Mouse (Mus musculus) forebrain, postnatal 0 days (tissue): Measurements from ENCODE around the gene Olfr33. TPM values are rescaled to one million over a fixed set of nuclear protein-coding genes. Genes with fewer than 3 reads are reported as not detected.
A peak's percentile ranks its signal among the peaks of the same experiment; 100 is the strongest.

Experiments used
- ATAC-seq: fragments of 200-750 bp; cut with Nextera tagmentation; 2 replicates; pipeline ENCODE4 v1.8.0; 2017; ENCODE audit warnings: mild to moderate bottlenecking, moderate library complexity
- DNase-seq: peaks from one replicate; pipeline ENCODE4 v3.0.0-alpha.2; 2015
- H3K27ac ChIP-seq: fragments of 300-500 bp; sonication (generic); 2 replicates; pipeline ENCODE4 v1.5.1; 2014; ENCODE audit warnings: low read depth, mild to moderate bottlenecking, antibody characterized with exemption, low read length, moderate library complexity, mixed read lengths
- H3K27me3 ChIP-seq: fragments of 300-500 bp; sonication (generic); 2 replicates; pipeline ENCODE4 v1.6.1; 2014; ENCODE audit warnings: mild to moderate bottlenecking, low read length, mixed read lengths; ENCODE audit not compliant: insufficient read depth
- H3K36me3 ChIP-seq: fragments of 300-500 bp; sonication (generic); 2 replicates; pipeline ENCODE4 v1.6.1; 2014; ENCODE audit warnings: mild to moderate bottlenecking, moderate library complexity; ENCODE audit not compliant: insufficient read depth
- H3K4me1 ChIP-seq: fragments of 300-500 bp; sonication (generic); 2 replicates; pipeline ENCODE4 v1.6.1; 2014; ENCODE audit warnings: antibody characterized with exemption; ENCODE audit not compliant: insufficient read depth
- H3K4me2 ChIP-seq: fragments of 300-500 bp; sonication (generic); 2 replicates; pipeline ENCODE4 v1.6.1; 2014; ENCODE audit warnings: low read depth, mild to moderate bottlenecking, moderate library complexity
- H3K4me3 ChIP-seq: fragments of 300-500 bp; sonication (generic); 2 replicates; pipeline ENCODE4 v1.5.1; 2014; ENCODE audit warnings: low read depth, low read length, mixed read lengths
- H3K9ac ChIP-seq: fragments of 300-500 bp; sonication (generic); 2 replicates; pipeline ENCODE4 v1.6.1; 2014; ENCODE audit warnings: mild to moderate bottlenecking
- H3K9me3 ChIP-seq: fragments of 300-500 bp; sonication (generic); 2 replicates; pipeline ENCODE4 v1.6.1; 2016; ENCODE audit warnings: low read length
- CTCF ChIP-seq: sonication (generic); IDR thresholded peaks from 2 replicates; pipeline ENCODE4 v1.5.1; 2016; ENCODE audit warnings: antibody characterized with exemption, control low read depth, low read depth
- WGBS: fragments of 180-500 bp; shearing (Covaris S2); extraction: QIAGEN DNeasy Blood & Tissue Kit; methylation state at CpG from one replicate; pipeline ENCODE4 v1.1.7; 2014; 5-methylcytosine and 5-hydroxymethylcytosine counted together
- polyA plus RNA-seq: library from polyadenylated mRNA; unstranded; fragments of >200 nt; fragmentation: Nextera tagmentation; extraction: Ambion mirVana; gene quantifications from 2 replicates; pipeline ENCODE4 v1.2.1, GENCODE M21; 2015
- total RNA-seq: library from RNA; depleted of rRNA; stranded (reverse); fragments of >200 nt; gene quantifications from 2 replicates; pipeline ENCODE4 v1.2.3, GENCODE M21; 2014; rRNA removed

Olfr33 gene
- total and polyA plus RNA-seq, 2 experiments from 2014 or later: not detected

GRCm38 (mm10) chr7:102698461-102698860, 20.4 kb downstream of the Olfr33 start:
- no peaks in the 10 kb centered on the region for H3K4me1 ChIP-seq
- H3K4me3 ChIP-seq: no peak overlapping the region
- 90% methylated on average over 7 of the region's 7 CpGs for WGBS
- H3K27me3 ChIP-seq: no peaks in the 10 kb centered on the region
- no peaks in the 10 kb centered on the region for H3K36me3 ChIP-seq
- no peak for ATAC-seq
- no peak overlapping the region for H3K27ac ChIP-seq
- DNase-seq: no peak
- H3K9ac ChIP-seq: no peak overlapping the region
- no peak overlapping the region for H3K4me2 ChIP-seq
- no peaks in the 10 kb centered on the region for H3K9me3 ChIP-seq
- TF ChIP-seq CTCF: no peak

- peak; percentile 55 for DNase-seq
- Histone ChIP-seq H3K9ac (no peak within 1 kb of the TSS), H3K27ac (no peak within 1 kb of the TSS), H3K4me3 (no peak within 1 kb of the TSS), H3K36me3 (no peaks in the 10 kb centered on the region), H3K9me3 (no peaks in the 10 kb centered on the region), H3K4me1 (no peaks in the 10 kb centered on the region), H3K27me3 (no peaks in the 10 kb centered on the region), H3K4me2 (no peak within 1 kb of the TSS)
- WGBS: 81% methylated on average over 5 of the region's 5 CpGs
- no peak for ATAC-seq
- TF ChIP-seq CTCF: peak; percentile 82
Measured at GRCm38 (mm10) chr7:102695358-102696125, 23.3 kb downstream of the Olfr33 start, which contains the start of gene Olfr557. Olfr557 (plus strand) TSS chr7:102695910.

DNA sequence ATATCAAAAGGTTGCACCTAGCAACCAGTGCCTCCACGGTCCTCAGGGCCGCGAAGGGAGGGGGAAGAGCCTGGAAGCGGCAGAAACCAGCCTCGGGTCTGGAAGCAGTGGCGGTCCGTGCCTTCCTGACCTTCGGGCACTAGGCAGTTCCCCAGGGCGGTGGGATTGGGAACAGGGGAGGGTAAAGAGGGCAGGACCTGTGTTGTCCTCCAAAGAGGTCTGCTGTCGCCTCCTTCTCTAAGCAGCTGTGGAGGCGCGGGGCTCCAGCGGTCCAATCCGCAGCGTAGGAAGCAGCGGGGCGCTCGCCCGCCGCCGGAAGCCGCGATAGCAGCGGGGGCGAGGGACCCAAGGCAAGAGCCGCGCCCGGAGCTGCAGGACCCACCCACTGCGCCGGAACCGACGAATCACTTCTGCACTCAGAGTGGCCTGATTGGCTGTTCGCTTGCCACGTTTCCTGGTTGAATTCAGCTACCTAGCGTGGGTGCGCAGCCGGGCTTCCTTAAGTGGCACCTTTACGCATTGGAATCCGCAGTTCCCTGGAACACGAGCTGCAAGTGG, 31.8 kb downstream of the Olfr33 start, which contains the start of gene Trim68:
Gene Trim68, minus strand, starts transcription at position 384 of the 558 bp plus-strand sequence.
- no peak for TF ChIP-seq CTCF
- Histone ChIP-seq H3K9ac (peak within 1 kb of the TSS; percentile 56), H3K4me2 (peak within 1 kb of the TSS; percentile 79), H3K27ac (0 out of 2 replicates have a peak within 1 kb of the TSS, but pooled peaks have one; percentile 50), H3K4me3 (peak within 1 kb of the TSS; percentile 60), H3K4me1 (no peaks in the 10 kb centered on the region; the same call in 1 of the 2 replicates), H3K36me3 (no peaks in the 10 kb centered on the region), H3K27me3 (no peaks in the 10 kb centered on the region), H3K9me3 (no peaks in the 10 kb centered on the region)
- peak; percentile 90 for DNase-seq
- 1% methylated on average over 40 of the region's 40 CpGs for WGBS
- peak; percentile 100 for ATAC-seq

DNA sequence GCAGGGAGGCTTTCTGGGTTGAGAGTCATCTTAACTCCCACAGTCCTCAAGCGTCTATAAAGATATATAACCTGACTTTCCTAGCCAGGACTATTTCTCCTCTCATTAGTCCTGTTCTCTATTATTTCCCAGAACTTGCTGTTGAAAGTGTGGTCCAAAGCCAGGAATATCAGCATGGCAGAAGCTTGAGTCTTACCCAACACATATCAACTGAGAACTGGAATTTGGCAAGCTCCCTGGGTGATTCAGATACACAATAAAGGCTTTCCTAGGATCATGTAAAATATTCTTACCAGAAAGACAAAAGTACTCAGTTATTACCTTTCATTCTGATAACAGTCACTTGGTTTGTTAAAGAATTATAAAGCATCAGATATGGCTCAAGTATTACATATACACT, 37.0 kb downstream of the Olfr33 start:
- Histone ChIP-seq H3K36me3 (no peaks in the 10 kb centered on the region), H3K4me3 (no peak overlapping the region), H3K4me1 (no peaks in the 10 kb centered on the region; the same call in 1 of the 2 replicates), H3K27me3 (no peaks in the 10 kb centered on the region), H3K27ac (no peak overlapping the region), H3K9ac (no peak overlapping the region), H3K9me3 (no peaks in the 10 kb centered on the region), H3K4me2 (no peak overlapping the region)
- no peak for ATAC-seq
- 91% methylated on average over 1 of the region's 1 CpGs for WGBS
- DNase-seq: no peak
- TF ChIP-seq CTCF: no peak

DNA sequence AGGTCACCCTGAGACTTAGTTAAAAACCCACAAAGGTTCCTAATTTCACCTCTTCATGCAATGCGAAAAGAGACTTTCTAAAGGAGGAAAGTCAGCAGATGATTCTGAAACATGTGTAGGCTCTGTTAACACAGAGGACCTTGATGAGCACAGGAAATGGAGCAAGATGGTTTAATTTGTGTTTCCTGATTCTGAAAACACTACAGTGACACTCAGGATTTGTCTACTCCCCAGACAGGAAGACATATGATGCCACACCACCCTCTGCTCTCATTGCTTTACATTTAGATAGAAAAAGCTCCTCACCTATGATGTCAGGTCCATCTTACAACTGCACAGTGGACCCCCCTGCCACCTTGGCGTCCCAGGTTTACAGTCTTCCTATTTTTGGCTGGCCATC, 42.6 kb downstream of the Olfr33 start:
- TF ChIP-seq CTCF: no peak
- Histone ChIP-seq H3K27me3 (no peaks in the 10 kb centered on the region), H3K27ac (no peak overlapping the region), H3K9me3 (no peaks in the 10 kb centered on the region), H3K36me3 (no peaks in the 10 kb centered on the region), H3K4me3 (no peak overlapping the region), H3K4me2 (no peak overlapping the region), H3K4me1 (no peaks in the 10 kb centered on the region), H3K9ac (no peak overlapping the region)
- ATAC-seq: no peak
- 81% methylated on average over 2 of the region's 2 CpGs for WGBS
- DNase-seq: no peak

- Histone ChIP-seq H3K4me3 (no peak overlapping the region), H3K9me3 (no peaks in the 10 kb centered on the region), H3K4me1 (no peaks in the 10 kb centered on the region), H3K4me2 (no peak overlapping the region), H3K36me3 (no peaks in the 10 kb centered on the region), H3K27me3 (no peaks in the 10 kb centered on the region), H3K9ac (no peak overlapping the region), H3K27ac (no peak overlapping the region)
- TF ChIP-seq CTCF: peak; percentile 69
- ATAC-seq (no peak), DNase-seq (peak; percentile 61)
- 27% methylated on average over 2 of the region's 2 CpGs for WGBS
Measured at GRCm38 (mm10) chr7:102665378-102665777, 53.5 kb downstream of the Olfr33 start.

- no peak within 1 kb of the TSS for H3K4me3 ChIP-seq
- WGBS: 48% methylated on average over 3 of the region's 3 CpGs
- H3K4me2 ChIP-seq: no peak within 1 kb of the TSS
- H3K4me1 ChIP-seq: no peaks in the 10 kb centered on the region
- no peaks in the 10 kb centered on the region for H3K27me3 ChIP-seq
- TF ChIP-seq CTCF: no peak
- H3K27ac ChIP-seq: no peak within 1 kb of the TSS
- no peaks in the 10 kb centered on the region for H3K36me3 ChIP-seq
- no peak for ATAC-seq
- no peak for DNase-seq
- H3K9ac ChIP-seq: no peak within 1 kb of the TSS
- H3K9me3 ChIP-seq: no peaks in the 10 kb centered on the region
Measured at GRCm38 (mm10) chr7:102664599-102664998, 54.3 kb downstream of the Olfr33 start, which contains the start of gene Olfr556. Olfr556 (plus strand) TSS chr7:102664899.

Other genes with a start within 250 kb of the Olfr33 start
Only the 30 nearest of the 32 such genes appear.
- gene Olfr543, start 237.4 kb downstream of the Olfr33 start, total RNA-seq: not detected in 2 replicates
- gene Olfr543, start 237.4 kb downstream of the Olfr33 start, polyA plus RNA-seq: 0.23 and 0.25 TPM in 2 replicates
- gene Olfr544, start 230.8 kb downstream of the Olfr33 start, total RNA-seq: not detected in 2 replicates
- gene Olfr544, start 230.8 kb downstream of the Olfr33 start, polyA plus RNA-seq: 0.04 and 0.05 TPM in 2 replicates
- 0.24 TPM in 1 of 2 replicates, not detected in the other for gene Olfr545, start 219.5 kb downstream of the Olfr33 start, total RNA-seq
- 0.05 and 0.08 TPM in 2 replicates for gene Olfr545, start 219.5 kb downstream of the Olfr33 start, polyA plus RNA-seq
- not detected in 2 replicates for gene Olfr547, start 184.3 kb downstream of the Olfr33 start, total RNA-seq
- gene Olfr547, start 184.3 kb downstream of the Olfr33 start, polyA plus RNA-seq: not detected in 2 replicates
- not detected in 2 replicates for gene Olfr548-ps1, start 178.2 kb downstream of the Olfr33 start, total RNA-seq
- not detected in 2 replicates for gene Olfr548-ps1, start 178.2 kb downstream of the Olfr33 start, polyA plus RNA-seq
- not detected in 2 replicates for gene Olfr549, start 169.2 kb downstream of the Olfr33 start, total RNA-seq
- not detected in 2 replicates for gene Olfr549, start 169.2 kb downstream of the Olfr33 start, polyA plus RNA-seq
- 1.5 and 3.5 TPM in 2 replicates for gene Trim21, start 153.6 kb downstream of the Olfr33 start, total RNA-seq
- 0.30 and 0.38 TPM in 2 replicates for gene Trim21, start 153.6 kb downstream of the Olfr33 start, polyA plus RNA-seq
- not detected in 2 replicates for gene Olfr550, start 147.6 kb downstream of the Olfr33 start, total RNA-seq
- gene Olfr550, start 147.6 kb downstream of the Olfr33 start, polyA plus RNA-seq: not detected in 2 replicates
- gene Olfr551, start 127.2 kb downstream of the Olfr33 start, total RNA-seq: not detected in 2 replicates
- gene Olfr551, start 127.2 kb downstream of the Olfr33 start, polyA plus RNA-seq: not detected in 2 replicates
- not detected in 2 replicates for gene Olfr552, start 121.3 kb downstream of the Olfr33 start, total RNA-seq
- not detected in 2 replicates for gene Olfr552, start 121.3 kb downstream of the Olfr33 start, polyA plus RNA-seq
- not detected in 2 replicates for gene Olfr553, start 100.9 kb downstream of the Olfr33 start, total RNA-seq
- not detected in 2 replicates for gene Olfr553, start 100.9 kb downstream of the Olfr33 start, polyA plus RNA-seq
- not detected in 2 replicates for gene Olfr554, start 80.6 kb downstream of the Olfr33 start, total RNA-seq
- not detected in 2 replicates for gene Olfr554, start 80.6 kb downstream of the Olfr33 start, polyA plus RNA-seq
- not detected in 2 replicates for gene Olfr555, start 60.2 kb downstream of the Olfr33 start, total RNA-seq
- gene Olfr555, start 60.2 kb downstream of the Olfr33 start, polyA plus RNA-seq: not detected in 2 replicates
- gene Olfr556, start 54.2 kb downstream of the Olfr33 start, total RNA-seq: not detected in 2 replicates
- not detected in 2 replicates for gene Olfr556, start 54.2 kb downstream of the Olfr33 start, polyA plus RNA-seq
- 4.2 and 6.8 TPM in 2 replicates for gene Trim68, start 31.7 kb downstream of the Olfr33 start, total RNA-seq
- 2.2 and 4.0 TPM in 2 replicates for gene Trim68, start 31.7 kb downstream of the Olfr33 start, polyA plus RNA-seq
- not detected in 2 replicates for gene Olfr557, start 23.2 kb downstream of the Olfr33 start, total RNA-seq
- not detected in 2 replicates for gene Olfr557, start 23.2 kb downstream of the Olfr33 start, polyA plus RNA-seq
- gene Olfr558, start 16.9 kb downstream of the Olfr33 start, total RNA-seq: not detected in 2 replicates
- 0.04 TPM in 1 of 2 replicates, not detected in the other for gene Olfr558, start 16.9 kb downstream of the Olfr33 start, polyA plus RNA-seq
- not detected in 2 replicates for gene Olfr559, start 8.4 kb upstream of the Olfr33 start, total RNA-seq
- gene Olfr559, start 8.4 kb upstream of the Olfr33 start, polyA plus RNA-seq: not detected in 2 replicates
- not detected in 2 replicates for gene Olfr560, start 40.3 kb upstream of the Olfr33 start, total RNA-seq
- not detected in 2 replicates for gene Olfr560, start 40.3 kb upstream of the Olfr33 start, polyA plus RNA-seq
- gene Olfr78, start 40.4 kb upstream of the Olfr33 start, total RNA-seq: not detected in 2 replicates
- 0.04 TPM in 1 of 2 replicates, not detected in the other for gene Olfr78, start 40.4 kb upstream of the Olfr33 start, polyA plus RNA-seq
- not detected in 2 replicates for gene Olfr561, start 52.2 kb upstream of the Olfr33 start, total RNA-seq
- gene Olfr561, start 52.2 kb upstream of the Olfr33 start, polyA plus RNA-seq: not detected in 2 replicates
- gene Olfr564, start 84.4 kb upstream of the Olfr33 start, total RNA-seq: not detected in 2 replicates
- gene Olfr564, start 84.4 kb upstream of the Olfr33 start, polyA plus RNA-seq: not detected in 2 replicates
- gene Olfr566, start 139.7 kb upstream of the Olfr33 start, total RNA-seq: not detected in 2 replicates
- not detected in 2 replicates for gene Olfr566, start 139.7 kb upstream of the Olfr33 start, polyA plus RNA-seq
- gene Olfr568, start 158.1 kb upstream of the Olfr33 start, total RNA-seq: not detected in 2 replicates
- gene Olfr568, start 158.1 kb upstream of the Olfr33 start, polyA plus RNA-seq: not detected in 2 replicates
- not detected in 2 replicates for gene Olfr569, start 171.8 kb upstream of the Olfr33 start, total RNA-seq
- not detected in 2 replicates for gene Olfr569, start 171.8 kb upstream of the Olfr33 start, polyA plus RNA-seq
- not detected in 2 replicates for gene Olfr570, start 175.5 kb upstream of the Olfr33 start, total RNA-seq
- gene Olfr570, start 175.5 kb upstream of the Olfr33 start, polyA plus RNA-seq: 0.23 TPM in 1 of 2 replicates, not detected in the other
- gene Olfr571, start 198.5 kb upstream of the Olfr33 start, total RNA-seq: not detected in 2 replicates
- not detected in 2 replicates for gene Olfr571, start 198.5 kb upstream of the Olfr33 start, polyA plus RNA-seq
- not detected in 2 replicates for gene Olfr572, start 205.3 kb upstream of the Olfr33 start, total RNA-seq
- gene Olfr572, start 205.3 kb upstream of the Olfr33 start, polyA plus RNA-seq: not detected in 2 replicates
- not detected in 2 replicates for gene Olfr573-ps1, start 223.5 kb upstream of the Olfr33 start, total RNA-seq
- not detected in 2 replicates for gene Olfr573-ps1, start 223.5 kb upstream of the Olfr33 start, polyA plus RNA-seq
- not detected in 2 replicates for gene Olfr574, start 229.4 kb upstream of the Olfr33 start, total RNA-seq
- gene Olfr574, start 229.4 kb upstream of the Olfr33 start, polyA plus RNA-seq: not detected in 2 replicates